Mouse (Mus musculus): ENCODE measurements around the gene Snx14. TPM values are rescaled to one million over a fixed set of nuclear protein-coding genes. Genes with fewer than 3 reads are reported as not detected.
A peak's percentile ranks its signal among the peaks of the same experiment; 100 is the strongest.

The Snx14 gene
- total and polyA plus RNA-seq, 3 experiments: 11.1 to 83.1 (median 16.9) TPM

DNA sequence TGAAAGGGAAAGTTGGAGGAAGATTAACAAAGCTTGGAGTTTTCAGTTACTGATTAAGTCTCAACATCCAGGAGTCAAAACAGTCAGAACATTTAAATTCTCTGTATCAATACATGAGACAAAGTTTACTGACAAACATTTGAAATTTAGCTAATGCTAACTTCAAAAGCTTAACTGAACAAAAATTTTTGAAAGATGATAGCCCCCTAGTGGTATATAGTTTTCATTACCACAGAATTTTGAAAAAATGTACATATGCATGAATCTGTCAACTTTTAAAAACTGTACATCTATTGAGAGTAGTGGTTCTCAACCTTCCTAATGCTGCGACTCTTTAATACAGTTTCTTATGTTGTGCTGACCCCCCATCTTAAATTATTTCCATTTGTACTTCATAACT is 40.3 kb downstream of the Snx14 start:
- Histone ChIP-seq H3K9me3 (replicated peaks; ENCODE audit: insufficient read depth, low read length) (no peaks in the 10 kb centered on the region), H3K79me2 (ENCODE audit: control insufficient read depth, insufficient read depth, low read length, poor library complexity) (no peaks in the 10 kb centered on the region), H3K9ac (ENCODE audit: control insufficient read depth, low read depth, low read length, poor library complexity, severe bottlenecking) (no peak overlapping the region), H3K27me3 (ENCODE audit: control insufficient read depth in 1 of 2, insufficient read depth in 2 of 2, low read length in 2 of 2) (no peaks in the 10 kb centered on the region), H3K4me3 (ENCODE audit: control insufficient read depth in 1 of 2, insufficient read depth in 1 of 2, low read depth in 2 of 2, low read length in 2 of 2) (no peak overlapping the region), H3K27ac (ENCODE audit: control insufficient read depth, low read depth, low read length) (no peak overlapping the region), H3K4me1 (ENCODE audit: control insufficient read depth in 1 of 2, insufficient read depth in 2 of 2, low read length in 2 of 2) (no peaks in the 10 kb centered on the region), H3K36me3 (ENCODE audit: control insufficient read depth in 1 of 2, insufficient read depth in 2 of 2, low read length in 2 of 2) (peaks cover 0 to 8% of the 10 kb centered on the region in 2 experiments; a peak in 2 of 4 replicates)
- DNase-seq (ENCODE audit: low read depth, low spot score): peak; percentile 42
- TF ChIP-seq ZC3H11A (IDR thresholded peaks at IDR 0.05; ENCODE audit: low read depth, low read length) (peak; percentile 54), TCF12 (IDR thresholded peaks at IDR 0.05; ENCODE audit: low read depth, low read length) (no peak), CTCF (IDR thresholded peaks at IDR 0.05 in 2 of 3, conservative IDR thresholded peaks at IDR 0.05 in 1 of 3; ENCODE audit: control insufficient read depth in 1 of 3, insufficient read depth in 1 of 3, low read depth in 2 of 3, low read length in 3 of 3, poor library complexity in 1 of 3, severe bottlenecking in 1 of 3) (peak in 1 of 3 experiments; percentile 59; a peak in 3 of 6 replicates), SMC3 (IDR thresholded peaks at IDR 0.05; ENCODE audit: low read depth, low read length) (peak; percentile 72), RAD21 (IDR thresholded peaks at IDR 0.05; ENCODE audit: low read depth, low read length) (peak; percentile 72), POLR2AphosphoS5 (IDR thresholded peaks at IDR 0.05; ENCODE audit: borderline replicate concordance, low read depth, low read length) (no peak), MXI1 (IDR thresholded peaks at IDR 0.05; ENCODE audit: low read depth, low read length) (no peak), ZNF384 (IDR thresholded peaks at IDR 0.05; ENCODE audit: low read depth, low read length) (peak; percentile 31; the same call in 1 of the 2 replicates)

DNA sequence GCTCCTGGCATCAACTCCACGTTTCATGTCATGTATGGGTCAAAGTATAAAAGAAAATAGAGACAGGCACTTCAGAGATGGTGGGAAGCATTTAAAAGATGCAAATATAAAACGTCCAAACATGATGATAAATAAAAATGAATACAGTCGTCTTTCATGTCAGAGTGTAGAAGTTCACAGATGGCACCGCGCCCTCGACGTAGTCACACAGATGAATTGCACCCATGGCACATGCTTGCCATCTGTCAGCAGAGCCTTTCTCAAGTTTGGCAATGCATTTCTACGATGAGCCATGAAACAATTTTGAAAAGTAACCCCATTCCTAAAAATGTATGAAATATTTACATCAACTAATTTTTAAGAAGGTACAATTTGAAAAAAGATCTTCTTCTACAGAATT is 43.9 kb downstream of the Snx14 start:
- peaks cover 0 to 3% of the 10 kb centered on the region in 2 experiments; a peak in 2 of 4 replicates for H3K36me3 ChIP-seq (ENCODE audit: control insufficient read depth in 1 of 2, insufficient read depth in 2 of 2, low read length in 2 of 2)
- no peak for DNase-seq (ENCODE audit: low read depth, low spot score)
- no peaks in the 10 kb centered on the region for H3K27me3 ChIP-seq (ENCODE audit: control insufficient read depth in 1 of 2, insufficient read depth in 2 of 2, low read length in 2 of 2)
- no peak overlapping the region for H3K27ac ChIP-seq (ENCODE audit: control insufficient read depth, low read depth, low read length)
- TF ChIP-seq GATA1 (IDR thresholded peaks at IDR 0.05; ENCODE audit: low read depth, low read length) (no peak), MAX (IDR thresholded peaks at IDR 0.05; ENCODE audit: low read length) (no peak), SIN3A (IDR thresholded peaks at IDR 0.05; ENCODE audit: low read length) (no peak), ZKSCAN1 (IDR thresholded peaks at IDR 0.05; ENCODE audit: low read depth, low read length) (no peak), USF1 (IDR thresholded peaks at IDR 0.05; ENCODE audit: low read depth, low read length) (no peak), MXI1 (IDR thresholded peaks at IDR 0.05; ENCODE audit: low read depth, low read length) (no peak), UBTF (IDR thresholded peaks at IDR 0.05; ENCODE audit: borderline replicate concordance, insufficient read depth, low read depth, low read length) (no peak), SMC3 (IDR thresholded peaks at IDR 0.05; ENCODE audit: low read depth, low read length) (no peak), CHD2 (IDR thresholded peaks at IDR 0.05; ENCODE audit: low read length) (no peak), POLR2AphosphoS5 (IDR thresholded peaks at IDR 0.05; ENCODE audit: borderline replicate concordance, low read depth, low read length) (no peak), ELF1 (IDR thresholded peaks at IDR 0.05; ENCODE audit: low read depth, low read length) (no peak), NELFE (IDR thresholded peaks at IDR 0.05; ENCODE audit: low read depth, low read length) (no peak), MAZ (IDR thresholded peaks at IDR 0.05; ENCODE audit: low read depth, low read length) (no peak), CHD1 (IDR thresholded peaks at IDR 0.05; ENCODE audit: low read depth, low read length) (no peak), CTCF (IDR thresholded peaks at IDR 0.05 in 2 of 3, conservative IDR thresholded peaks at IDR 0.05 in 1 of 3; ENCODE audit: control insufficient read depth in 1 of 3, insufficient read depth in 1 of 3, low read depth in 2 of 3, low read length in 3 of 3, poor library complexity in 1 of 3, severe bottlenecking in 1 of 3) (no peak), E2F4 (IDR thresholded peaks at IDR 0.05; ENCODE audit: borderline replicate concordance, low read depth, low read length) (no peak)
- H3K9me3 ChIP-seq (replicated peaks; ENCODE audit: insufficient read depth, low read length): no peaks in the 10 kb centered on the region
- H3K4me3 ChIP-seq (ENCODE audit: control insufficient read depth in 1 of 2, insufficient read depth in 1 of 2, low read depth in 2 of 2, low read length in 2 of 2): no peak overlapping the region
- no peak overlapping the region for H3K9ac ChIP-seq (ENCODE audit: control insufficient read depth, low read depth, low read length, poor library complexity, severe bottlenecking)
- no peaks in the 10 kb centered on the region for H3K79me2 ChIP-seq (ENCODE audit: control insufficient read depth, insufficient read depth, low read length, poor library complexity)
- H3K4me1 ChIP-seq (ENCODE audit: control insufficient read depth in 1 of 2, insufficient read depth in 2 of 2, low read length in 2 of 2): no peaks in the 10 kb centered on the region
